Mouse (Mus musculus) brain, embryonic 18.5 days (tissue): ENCODE measurements at regions not wholly inside any gene's neighbourhood (a gene's known extent, or its start where the extent isn't known, plus 50 kb on each side); places are given as distances from the start of the nearest gene placed in this dataset.

ENCODE experiments used
- DNase-seq: peaks from one replicate; pipeline ENCODE4 v3.0.0-alpha.2; 2012; ENCODE audit warnings: low read depth, low spot score

DNA sequence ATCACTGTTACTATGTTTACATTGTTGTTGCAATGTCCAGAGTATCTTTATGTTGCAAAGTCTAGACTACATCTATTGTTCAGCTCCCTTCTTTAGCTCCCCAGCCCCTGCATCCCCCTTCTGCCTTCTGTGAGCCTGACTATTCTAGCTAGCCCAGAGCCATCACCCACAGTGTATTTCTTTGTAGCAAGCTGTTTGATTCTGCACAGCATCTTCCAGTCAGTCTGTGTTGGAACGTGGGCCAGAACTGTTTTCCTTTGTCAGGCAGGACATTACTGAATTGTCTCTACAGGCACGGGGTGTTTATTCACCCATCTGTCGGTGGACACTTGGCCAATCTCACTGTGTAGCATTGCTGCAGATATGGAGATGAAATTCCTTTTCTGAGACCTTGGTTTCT is 295.4 kb upstream of the Trpc7 start:
- DNase-seq, result no peak

DNA sequence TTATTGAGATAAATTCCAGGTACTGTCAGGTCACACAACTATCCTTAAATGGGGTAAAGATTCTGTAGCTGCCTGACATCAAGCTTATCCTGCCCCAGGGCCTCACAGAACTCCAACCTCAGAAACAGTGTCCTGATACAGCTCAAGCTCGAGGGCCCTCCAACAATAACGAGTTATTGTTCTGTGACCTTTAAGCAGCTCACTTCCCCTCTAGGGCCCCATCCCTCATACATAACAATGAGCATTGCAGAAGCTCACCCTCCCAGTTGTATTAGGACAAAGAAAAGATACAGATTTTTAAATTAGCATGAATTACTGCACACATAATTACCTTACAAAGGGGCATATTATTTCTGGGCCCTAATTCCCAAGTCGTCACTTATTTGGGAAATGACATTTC is 293.5 kb upstream of the Trpc7 start:
- DNase-seq, result no peak

DNA sequence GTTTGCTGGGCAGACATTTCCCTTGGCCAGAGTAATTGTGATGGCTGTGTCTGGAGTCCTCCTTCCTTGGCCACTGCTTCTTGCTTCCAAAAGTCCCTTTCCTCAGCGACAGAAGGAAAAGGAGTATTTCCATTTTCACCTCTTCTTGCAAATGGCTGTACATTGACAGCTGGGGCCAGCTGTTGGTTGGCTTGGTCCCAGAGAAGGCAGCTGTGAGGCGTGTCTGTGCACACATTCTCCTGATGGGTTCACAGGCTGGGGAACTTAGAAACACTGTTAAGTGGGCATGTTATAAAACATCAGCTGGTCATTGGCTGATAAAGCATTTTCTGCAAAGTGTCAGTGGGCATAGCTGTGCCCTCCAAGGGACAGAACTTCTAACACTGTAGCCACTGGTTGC is 290.4 kb upstream of the Trpc7 start:
- DNase-seq, result no peak

DNA sequence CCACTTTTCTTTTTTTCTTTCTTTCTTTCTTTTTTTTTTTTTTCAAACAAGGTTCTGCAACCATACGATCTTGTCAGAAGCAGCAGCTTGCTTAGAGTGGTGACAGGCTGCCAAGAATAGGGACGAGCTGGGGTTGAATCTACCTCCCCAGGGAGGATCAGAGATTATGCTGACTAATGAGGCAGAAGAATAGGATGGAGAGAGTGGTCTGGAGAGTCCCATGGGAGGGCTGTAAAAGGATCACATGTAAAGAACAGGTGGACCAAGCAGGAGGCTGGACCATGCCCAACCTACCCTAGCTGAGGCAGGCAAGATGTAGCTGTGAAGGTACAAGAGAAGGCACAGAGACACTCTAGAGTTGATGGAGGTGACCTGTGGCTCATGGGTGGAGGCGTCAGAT is 274.4 kb upstream of the Trpc7 start:
- no peak for DNase-seq

DNA sequence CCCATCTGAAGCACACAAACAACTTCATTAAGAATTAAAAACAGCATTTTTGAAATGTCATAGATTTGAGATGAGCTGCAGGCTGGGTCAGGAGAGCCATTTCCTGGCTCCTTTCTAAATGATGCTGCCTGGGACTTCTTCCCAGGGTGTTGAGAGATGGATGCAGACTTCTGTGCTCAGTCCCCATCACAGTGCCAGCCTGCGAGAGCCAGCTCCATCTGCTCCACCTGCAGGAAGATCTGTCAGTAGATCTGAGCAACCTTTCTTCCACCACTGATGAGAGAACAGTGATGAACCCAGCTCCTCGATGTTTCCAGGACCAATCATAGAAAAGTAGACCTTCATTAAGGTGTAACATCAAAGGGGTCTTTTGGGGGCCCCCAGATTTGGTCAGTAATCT is 273.8 kb upstream of the Trpc7 start:
- no peak for DNase-seq

DNA sequence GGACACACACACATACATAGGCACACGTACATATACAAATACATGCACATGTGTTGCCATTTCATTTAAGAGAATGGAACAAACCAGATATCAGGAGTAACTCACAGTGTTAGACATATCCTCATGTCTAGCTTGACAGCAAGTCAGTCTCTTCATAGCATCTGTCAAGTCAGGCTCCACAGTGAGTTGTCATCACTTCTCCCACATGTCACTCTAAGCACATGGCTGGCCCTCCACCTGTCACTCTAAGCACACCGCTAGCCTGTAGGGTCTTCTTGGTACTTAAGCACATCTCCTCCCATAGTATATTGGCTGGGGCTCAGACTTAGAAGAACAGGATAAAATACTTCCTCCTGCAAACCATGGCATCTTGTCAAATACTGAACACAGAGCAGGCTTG is 269.6 kb upstream of the Trpc7 start:
- no peak for DNase-seq

DNA sequence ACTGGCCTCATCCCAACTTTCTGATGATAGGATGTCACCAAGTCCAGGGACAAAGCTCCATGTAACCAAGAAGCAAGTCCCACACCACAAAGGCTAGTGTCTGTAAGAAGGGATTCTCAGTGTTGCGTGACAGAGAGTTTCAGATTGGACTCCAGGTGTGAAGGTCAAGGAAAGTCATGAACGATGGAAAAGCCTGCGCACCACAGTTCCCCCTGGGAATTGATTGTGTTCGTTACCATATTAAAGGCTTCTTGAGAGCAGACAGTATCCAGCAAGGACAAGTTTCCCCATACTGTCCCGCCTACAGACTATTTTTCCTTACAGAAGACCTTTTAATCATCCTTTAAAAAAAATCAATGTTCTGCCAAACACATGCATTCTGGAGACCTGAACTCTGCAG is 257.0 kb upstream of the Trpc7 start:
- no peak for DNase-seq

DNA sequence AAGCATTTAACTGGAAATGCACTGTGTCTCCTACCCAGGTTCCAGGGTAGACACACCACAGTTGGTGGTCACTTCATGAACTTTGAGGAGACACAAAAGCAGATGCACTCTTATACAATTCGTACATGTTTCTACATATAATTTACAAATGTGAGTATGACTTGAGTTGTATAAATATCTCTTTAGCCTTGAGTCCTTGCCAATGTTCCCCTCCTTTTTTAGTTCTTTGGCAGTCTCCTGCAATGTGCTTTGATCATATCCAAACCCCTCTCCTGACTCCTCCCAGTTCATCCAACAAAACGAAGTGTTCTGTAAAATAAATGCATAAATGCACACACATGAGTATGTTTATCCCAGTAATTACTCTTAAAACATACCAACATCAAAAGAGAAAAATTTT is 251.8 kb upstream of the Trpc7 start:
- DNase-seq, result no peak

DNA sequence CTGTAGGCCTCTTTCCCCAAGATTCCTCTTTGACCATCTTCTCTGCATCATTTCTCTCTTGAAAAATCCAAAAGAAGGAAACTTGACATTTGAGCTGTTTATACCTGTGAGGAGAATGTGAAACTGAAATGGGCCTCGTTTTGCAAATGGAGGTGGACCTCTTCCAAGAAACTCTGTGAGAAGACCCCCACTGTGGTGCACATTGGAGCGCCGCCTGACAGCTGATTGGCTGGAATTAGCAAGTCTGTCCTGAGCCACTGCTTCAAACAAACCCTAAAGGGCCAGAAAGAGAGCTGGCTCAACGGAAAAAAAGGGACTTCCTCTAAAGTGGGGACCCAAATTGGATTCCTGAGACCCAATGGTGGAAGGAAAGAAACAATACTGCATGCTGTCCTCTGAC is 250.9 kb upstream of the Trpc7 start:
- DNase-seq, result no peak

DNA sequence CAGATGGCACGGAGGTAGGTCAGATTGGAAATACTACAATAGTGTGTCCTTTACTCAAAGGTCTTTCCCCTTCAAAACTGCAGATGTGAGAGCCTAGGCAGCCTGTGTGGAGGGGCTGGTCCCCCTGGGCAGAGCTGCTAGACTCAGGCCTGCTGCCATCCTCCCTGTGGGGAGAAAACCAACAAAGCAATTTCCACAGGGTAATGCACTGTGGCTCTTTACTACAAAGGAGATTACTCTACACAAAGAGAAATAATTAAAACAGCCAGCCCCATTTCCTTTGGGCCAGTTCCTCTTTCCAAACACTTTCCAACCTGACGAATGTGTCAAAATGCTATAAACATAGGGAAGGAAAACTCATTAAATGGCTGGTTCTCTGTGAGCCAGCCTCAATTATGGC is 250.0 kb upstream of the Trpc7 start:
- DNase-seq, result no peak

DNA sequence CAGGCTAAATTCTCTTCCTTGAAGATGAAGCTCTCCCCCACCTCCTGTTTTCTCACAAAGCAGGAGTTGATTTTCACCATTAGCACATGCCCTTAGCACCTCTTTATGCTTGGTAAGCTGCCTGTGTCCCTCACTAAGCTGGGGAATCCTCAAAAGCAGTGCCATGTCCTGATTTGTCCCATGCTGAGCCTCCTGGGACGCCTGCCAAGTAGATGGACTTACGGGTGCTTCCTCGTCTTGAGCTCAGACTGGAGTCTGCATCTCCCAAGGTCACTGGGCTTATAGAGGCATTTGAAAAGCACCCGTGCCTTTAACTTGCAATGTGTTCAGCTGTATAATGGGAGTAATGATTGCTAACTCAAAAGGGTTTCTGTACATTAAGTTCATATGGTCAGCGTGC is 247.1 kb upstream of the Trpc7 start:
- no peak for DNase-seq

DNA sequence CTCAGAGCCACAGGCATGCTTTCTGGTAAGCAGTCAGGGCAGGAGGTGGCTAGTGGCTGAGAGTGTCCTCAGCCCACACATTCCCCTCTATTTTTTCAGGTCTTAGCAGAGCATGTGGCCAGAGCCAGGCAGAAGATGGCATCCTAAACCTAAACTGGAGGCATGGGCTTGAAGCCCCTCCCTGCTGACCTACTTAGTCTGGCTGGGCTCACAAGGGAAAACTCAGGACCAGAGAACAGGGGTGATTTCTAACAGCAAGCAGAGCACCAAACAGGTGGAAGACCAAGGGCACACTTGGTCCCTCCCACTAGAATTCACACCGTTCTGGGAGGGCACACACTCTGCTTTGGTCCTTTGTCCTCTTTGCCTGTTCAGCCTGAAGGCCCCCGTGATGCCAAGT is 246.6 kb upstream of the Trpc7 start:
- DNase-seq, result no peak

DNA sequence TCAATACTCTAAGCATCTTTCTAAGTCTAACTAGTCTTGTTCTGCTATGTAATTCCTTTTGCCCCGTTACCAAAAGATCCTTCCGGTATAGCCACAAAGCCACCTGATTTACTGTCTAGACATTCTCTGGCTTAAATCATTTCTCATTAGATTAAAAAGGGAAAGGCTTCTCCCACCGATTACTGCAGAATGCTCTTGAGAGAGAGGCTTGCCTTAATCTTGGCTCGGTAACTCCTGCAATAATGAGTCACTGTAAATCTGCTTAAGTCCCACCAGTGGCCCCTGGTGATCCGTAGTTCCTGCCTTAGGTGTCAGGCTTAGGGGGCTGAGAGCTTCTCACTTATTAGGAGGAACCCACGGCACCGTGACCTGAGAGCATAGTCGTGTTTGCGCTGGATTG is 220.1 kb upstream of the Trpc7 start:
- no peak for DNase-seq

DNA sequence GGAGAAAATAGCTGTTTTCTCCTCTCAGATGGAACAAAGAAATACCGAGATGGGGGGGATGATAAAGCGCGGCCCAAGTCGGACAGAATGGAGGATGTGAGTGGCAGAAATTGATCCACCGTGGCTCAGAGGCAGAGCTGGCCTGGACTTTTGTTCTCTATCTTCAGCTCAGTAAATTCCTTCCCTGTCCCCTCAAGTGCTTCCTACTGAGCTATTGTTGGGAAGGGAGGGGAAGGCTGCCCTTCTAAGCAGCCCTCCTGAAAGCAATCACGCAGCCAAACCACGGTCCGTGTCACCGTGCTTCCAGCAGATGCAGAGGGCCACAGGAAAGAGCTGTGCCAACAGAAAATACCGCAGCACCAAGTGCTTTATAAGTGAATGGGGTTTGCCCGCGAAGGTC is 212.2 kb upstream of the Trpc7 start:
- DNase-seq, result no peak

DNA sequence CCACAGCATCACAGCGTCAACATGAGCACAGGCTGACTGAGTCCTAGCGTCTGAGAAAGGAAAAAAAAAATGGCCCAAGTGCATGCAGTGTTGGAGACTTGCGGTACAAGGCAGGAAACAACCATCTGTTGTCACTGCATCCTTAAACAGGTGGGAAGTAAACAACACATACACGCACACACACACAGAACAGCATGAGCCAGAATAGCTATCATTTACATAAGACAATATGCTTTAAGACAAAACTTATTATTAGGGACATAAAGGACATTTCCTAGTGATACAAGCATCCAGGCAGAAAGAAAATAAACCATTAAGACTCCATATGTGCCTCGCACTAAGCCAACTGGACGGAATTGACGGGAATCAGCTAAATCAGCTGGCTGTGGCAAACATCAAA is 203.8 kb upstream of the Trpc7 start:
- no peak for DNase-seq

DNA sequence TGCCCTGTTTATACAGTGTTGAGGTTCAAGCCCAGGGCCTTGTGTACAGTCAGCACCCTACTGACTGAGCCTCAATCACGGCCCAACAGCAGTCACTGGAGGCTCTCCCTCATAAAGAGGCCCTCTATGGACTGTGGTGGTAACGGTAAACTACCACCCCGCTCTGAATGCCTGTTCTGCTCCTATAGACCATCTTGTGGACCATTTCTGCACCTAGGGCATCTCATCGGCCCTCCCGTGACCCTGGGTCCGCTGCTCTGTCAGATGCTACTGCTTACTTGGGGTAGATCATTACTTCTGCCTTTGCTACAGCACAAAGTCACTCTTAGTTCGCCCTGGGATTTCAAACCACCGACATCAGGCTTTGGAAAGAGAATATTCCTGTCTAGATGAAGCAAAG is 196.1 kb upstream of the Trpc7 start:
- DNase-seq, result no peak

DNA sequence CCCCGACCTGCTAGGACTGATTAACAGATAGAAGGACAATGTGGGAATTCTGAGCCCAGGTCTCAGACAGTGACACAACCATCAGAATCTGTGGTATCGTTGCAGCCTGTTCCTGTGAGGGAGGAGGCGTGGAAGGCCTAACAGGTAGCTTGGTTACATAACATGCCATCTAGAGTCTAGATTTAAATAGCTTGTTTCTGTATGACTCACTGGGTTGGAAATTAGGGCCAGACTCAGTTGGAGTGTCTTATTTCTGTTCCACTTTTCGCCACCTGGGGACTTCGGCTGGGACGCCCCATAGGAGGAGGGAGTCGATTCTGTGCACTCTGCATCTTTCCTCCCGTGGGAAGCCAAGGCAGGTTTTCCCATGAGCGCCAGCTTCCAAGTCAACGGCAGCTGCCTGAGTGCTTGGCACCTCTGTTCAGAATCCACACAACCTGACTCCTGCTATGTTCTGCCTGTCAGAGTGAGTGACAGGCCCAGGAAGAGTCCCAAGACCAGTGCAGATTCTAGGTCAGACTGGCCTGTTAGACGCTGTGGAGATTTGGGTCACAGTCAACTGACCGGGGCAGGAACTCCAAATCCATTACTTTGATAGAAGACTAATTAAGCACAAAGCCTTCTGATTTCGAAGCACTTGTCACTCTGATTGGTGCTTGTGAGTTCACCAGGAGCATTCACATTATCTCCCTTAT is 193.7 kb upstream of the Trpc7 start:
- DNase-seq, result no peak

DNA sequence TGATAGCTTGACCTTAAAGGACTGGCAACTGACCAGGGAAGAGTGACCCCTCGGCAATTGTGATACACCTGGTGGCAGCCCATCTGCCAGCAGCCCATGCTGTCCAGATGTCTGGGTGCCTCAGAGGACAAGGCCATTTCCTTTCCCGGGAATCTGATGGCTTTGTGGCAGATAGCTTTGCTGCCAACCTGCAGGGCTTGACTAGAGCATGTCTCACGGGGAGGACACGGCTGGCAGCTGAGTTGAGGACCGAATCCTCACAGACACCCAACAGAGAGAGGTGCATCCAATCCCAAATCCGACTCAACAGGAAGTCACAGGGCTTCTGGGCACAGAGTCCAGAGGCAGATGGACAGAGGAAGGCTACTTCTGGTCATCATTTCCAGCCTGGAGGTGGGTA is 192.2 kb upstream of the Trpc7 start:
- DNase-seq, result no peak

DNA sequence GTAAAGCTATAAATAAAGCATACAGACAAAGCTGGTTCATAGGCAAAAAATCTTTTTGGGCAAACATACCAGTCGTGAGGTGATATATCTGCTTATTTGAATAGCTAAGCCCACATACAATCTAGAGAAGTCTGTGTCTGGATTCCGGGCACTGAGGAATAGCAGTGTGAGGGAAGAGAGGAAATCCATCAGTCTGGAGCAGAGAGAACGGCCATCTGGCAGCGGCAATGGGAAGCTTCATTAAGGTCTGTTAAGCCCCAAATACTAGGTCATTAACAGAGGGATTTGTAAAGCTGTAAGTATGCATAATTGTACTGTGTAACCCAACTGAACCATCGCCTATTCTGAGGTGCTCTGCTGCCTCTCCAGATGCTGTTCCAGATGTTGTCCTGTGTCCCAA is 191.6 kb upstream of the Trpc7 start:
- no peak for DNase-seq

DNA sequence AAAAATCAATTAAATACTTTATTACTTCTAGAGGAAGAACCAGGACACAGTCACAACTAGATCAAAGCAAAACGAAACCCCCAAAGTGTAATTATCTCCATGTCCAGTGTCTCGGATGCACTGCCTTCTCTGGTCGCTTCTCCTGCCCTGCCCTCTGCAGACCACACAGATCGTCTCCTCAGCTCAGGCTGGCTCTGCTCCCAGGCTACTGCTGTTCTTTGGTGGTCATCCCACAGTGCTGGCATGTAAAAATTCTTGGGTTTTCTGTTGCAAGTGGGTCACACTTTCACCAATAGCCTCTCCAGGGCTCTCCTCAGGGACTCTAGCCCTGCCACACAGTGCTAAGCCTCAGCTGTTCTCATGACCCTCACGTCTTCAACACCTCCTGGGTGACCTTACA is 188.0 kb upstream of the Trpc7 start:
- no peak for DNase-seq

DNA sequence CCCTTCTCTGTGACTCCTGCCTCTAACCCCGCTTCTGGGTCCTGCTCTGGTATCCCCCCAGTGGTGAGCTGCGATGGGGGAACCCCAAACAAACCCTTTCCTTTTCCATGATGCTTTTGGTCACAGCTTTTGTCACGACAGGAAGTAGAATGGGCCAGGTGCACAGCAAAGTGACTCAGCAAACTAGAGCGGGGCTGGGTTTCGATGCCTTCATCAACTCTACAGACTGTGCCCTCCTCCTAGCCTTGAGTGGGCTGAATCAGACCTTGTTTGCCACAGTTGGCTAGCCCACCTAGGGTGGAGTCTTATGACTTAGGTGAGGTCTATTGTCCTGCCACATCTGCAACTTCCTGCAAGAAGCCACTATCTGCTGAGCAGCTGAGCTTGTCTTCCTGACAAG is 174.7 kb upstream of the Trpc7 start:
- DNase-seq, result no peak

DNA sequence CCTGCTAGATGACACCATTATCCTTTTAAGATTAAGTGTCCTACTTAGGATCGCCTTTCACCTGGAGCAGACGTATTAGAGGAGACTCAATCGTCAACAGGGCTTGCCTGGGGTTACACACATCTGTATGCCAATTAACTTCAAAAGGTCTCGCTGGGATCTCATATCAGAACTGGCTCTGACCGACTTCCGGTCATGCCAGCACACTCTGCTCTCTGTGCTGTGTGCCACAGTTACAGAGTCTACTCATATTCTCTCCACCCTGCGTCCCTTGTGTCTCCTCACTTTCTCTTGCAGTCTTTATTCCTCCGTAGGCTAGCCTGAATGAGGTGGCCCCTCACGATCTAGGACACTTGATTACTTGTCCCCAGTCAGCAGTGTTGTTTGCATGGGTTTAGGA is 165.9 kb upstream of the Trpc7 start:
- no peak for DNase-seq

DNA sequence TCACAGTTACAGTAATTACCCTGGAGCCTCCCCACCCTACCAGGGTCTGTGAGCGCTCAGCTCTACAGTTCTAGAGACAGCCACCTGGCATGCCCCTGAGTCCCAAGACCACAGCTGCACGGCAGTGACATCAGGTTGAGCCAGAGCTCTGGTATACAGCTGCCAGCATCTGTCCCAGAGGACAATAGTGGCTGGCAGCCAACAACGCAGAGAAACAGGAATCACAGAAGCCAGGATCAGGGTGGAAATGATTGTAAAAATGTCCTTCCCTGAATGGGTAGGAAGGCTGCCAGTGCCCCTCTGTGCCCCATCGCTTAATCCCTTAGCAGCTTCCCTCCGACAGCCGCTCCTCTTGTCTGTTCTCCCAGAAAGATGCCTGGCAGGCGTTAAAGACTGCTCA is 165.3 kb upstream of the Trpc7 start:
- DNase-seq, result no peak

DNA sequence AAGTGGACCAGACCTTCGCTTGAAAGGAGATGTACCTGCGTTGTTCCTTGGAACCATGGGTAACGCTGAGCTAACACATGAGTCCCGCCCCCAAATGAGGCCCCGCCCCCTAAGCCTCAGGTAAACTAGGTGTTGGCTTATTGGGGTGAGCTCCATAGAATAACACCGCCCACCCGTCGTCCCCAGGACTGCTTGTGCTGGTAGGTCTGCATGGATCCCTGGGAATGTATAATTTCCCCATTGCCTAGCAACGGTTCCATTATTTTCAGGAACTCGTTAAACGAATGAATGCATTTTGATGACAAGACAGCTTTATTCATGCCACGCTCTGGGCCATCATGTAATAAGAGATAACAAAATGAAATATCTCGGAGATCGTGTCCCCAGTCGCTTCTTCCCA is 161.0 kb upstream of the Trpc7 start:
- DNase-seq, result no peak
